Mouse (Mus musculus): ENCODE measurements around the gene A130010J15Rik. TPM values are rescaled to one million over a fixed set of nuclear protein-coding genes. Genes with fewer than 3 reads are reported as not detected.

The A130010J15Rik gene
- total RNA-seq, 2 experiments from 2014 or later = 1.7 to 4.3 TPM

Other genes with a start within 250 kb of the A130010J15Rik start
- 7.6 and 13.0 TPM in 2 replicates for gene Syt14, start 132.3 kb upstream of the A130010J15Rik start, total RNA-seq (2015; ENCODE audit: low replicate concordance)
- 5.4 and 8.8 TPM in 2 replicates for gene Syt14, start 132.3 kb upstream of the A130010J15Rik start, total RNA-seq (2017; ENCODE audit: low replicate concordance)
- 3.4 and 19.1 TPM in 2 replicates for gene Diexf, start 37.8 kb upstream of the A130010J15Rik start, total RNA-seq (2015; ENCODE audit: low replicate concordance)
- gene Diexf, start 37.8 kb upstream of the A130010J15Rik start, total RNA-seq (2017; ENCODE audit: low replicate concordance) = 1.4 and 1.5 TPM in 2 replicates
- not detected in 2 replicates for gene Irf6, start 14.9 kb upstream of the A130010J15Rik start, total RNA-seq (2015; ENCODE audit: low replicate concordance)
- 0.26 TPM in 1 of 2 replicates, not detected in the other for gene Irf6, start 14.9 kb upstream of the A130010J15Rik start, total RNA-seq (2017; ENCODE audit: low replicate concordance)
- 13.0 and 59.9 TPM in 2 replicates for gene Traf3ip3, start 33.7 kb downstream of the A130010J15Rik start, total RNA-seq (2015; ENCODE audit: low replicate concordance)
- 6.7 and 8.6 TPM in 2 replicates for gene Traf3ip3, start 33.7 kb downstream of the A130010J15Rik start, total RNA-seq (2017; ENCODE audit: low replicate concordance)
- gene Lamb3, start 39.7 kb downstream of the A130010J15Rik start, total RNA-seq (2015; ENCODE audit: low replicate concordance) = 13.0 TPM in 1 of 2 replicates, not detected in the other
- 1.3 TPM in 1 of 2 replicates, not detected in the other for gene Lamb3, start 39.7 kb downstream of the A130010J15Rik start, total RNA-seq (2017; ENCODE audit: low replicate concordance)
- gene Hsd11b1, start 96.0 kb downstream of the A130010J15Rik start, total RNA-seq (2015; ENCODE audit: low replicate concordance) = 23.8 and 24.7 TPM in 2 replicates
- gene Hsd11b1, start 96.0 kb downstream of the A130010J15Rik start, total RNA-seq (2017; ENCODE audit: low replicate concordance) = 7.7 and 8.5 TPM in 2 replicates
- 3.8 and 7.6 TPM in 2 replicates for gene G0s2, start 105.2 kb downstream of the A130010J15Rik start, total RNA-seq (2015; ENCODE audit: low replicate concordance)
- gene G0s2, start 105.2 kb downstream of the A130010J15Rik start, total RNA-seq (2017; ENCODE audit: low replicate concordance) = 2.3 and 6.8 TPM in 2 replicates
- not detected in 2 replicates for gene Camk1g, start 202.3 kb downstream of the A130010J15Rik start, total RNA-seq (2015; ENCODE audit: low replicate concordance)
- gene Camk1g, start 202.3 kb downstream of the A130010J15Rik start, total RNA-seq (2017; ENCODE audit: low replicate concordance) = not detected in 2 replicates